Mouse (Mus musculus) heart, postnatal 0 days (tissue): ENCODE results near the gene Ppcs.
A peak's percentile ranks its signal among the peaks of the same experiment; 100 is the strongest.

Source experiments
- CTCF ChIP-seq: IDR thresholded peaks from 2 replicates; pipeline ENCODE4 v1.5.1; 2016; ENCODE audit warnings: antibody characterized with exemption, control low read depth, low read depth
- EP300 ChIP-seq: IDR thresholded peaks from 2 replicates; pipeline ENCODE4 v1.6.1; 2016; ENCODE audit warnings: antibody characterized with exemption, low read depth

DNA sequence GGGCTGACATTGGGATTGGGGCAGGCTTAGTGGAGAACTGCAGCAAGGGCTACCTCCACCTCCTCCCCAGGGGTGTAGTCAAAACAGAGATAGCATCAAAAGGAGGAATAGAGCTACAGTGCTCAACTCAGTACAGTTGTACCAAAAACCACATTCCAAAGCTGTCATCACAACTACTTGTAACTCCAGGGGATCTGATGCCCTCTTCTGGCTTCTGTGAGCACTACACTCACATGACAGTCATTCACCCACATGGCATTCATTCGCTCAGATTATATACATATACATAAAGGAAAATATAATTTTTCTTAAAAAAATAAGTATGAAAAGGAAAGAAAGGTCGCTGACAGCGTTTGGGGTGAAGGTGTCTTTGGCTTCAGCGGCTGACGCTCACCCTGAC lies 38.1 kb upstream of the Ppcs start:
- TF ChIP-seq EP300 = no peak
- peak; percentile 50 for TF ChIP-seq CTCF
